ENCODE assay signal across 12 mouse cellular contexts in the genomic region with DNA sequence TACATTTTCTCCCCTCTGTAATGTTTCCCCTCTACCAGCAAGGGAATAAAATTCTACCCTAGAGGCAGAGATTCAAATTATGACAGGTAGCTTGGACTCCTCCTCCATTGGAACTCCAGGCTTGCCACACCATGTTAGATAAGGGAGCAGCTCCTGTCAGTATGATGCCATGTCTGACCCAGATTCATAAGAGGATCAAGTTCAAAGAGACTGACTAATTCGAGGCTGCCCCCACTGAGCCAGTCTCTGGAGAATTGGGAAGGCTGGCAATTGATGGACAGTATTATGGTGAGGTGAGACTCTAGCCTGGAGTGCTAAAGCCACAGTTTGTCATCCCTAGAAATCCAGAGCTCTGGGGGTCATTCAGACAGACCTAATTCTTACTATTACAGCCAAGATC.
"Had no signal": no experiment of that assay in that cellular context is flagged by ENCODE, and none has a peak within 500 bp of the region (broad histone marks: within the 10 kb centered on the region; RNA-seq: fewer than 3 reads in every experiment).

No protein-coding gene starts in this region.

- ATAC-seq: midbrain, embryonic 15.5 days had no signal

- DNase-seq: kidney, adult 11 months; kidney, adult 8-10 months; kidney, postnatal 10 days; kidney, postnatal 36 days; layer of hippocampus, postnatal 36 days; lung, adult 18-20 months; lung, postnatal 14 days; lung, postnatal 4 days; thymus, adult 2 months; thymus, postnatal 14 days; thymus, postnatal 4 days had no signal
